Mouse (Mus musculus): ENCODE results near the gene Tmem158. TPM values are rescaled to one million over a fixed set of nuclear protein-coding genes. Genes with fewer than 3 reads are reported as not detected.

The Tmem158 gene
- polyA plus RNA-seq (2015; fragmentation: Nextera tagmentation; extraction: Ambion mirVana) = 3.6 and 3.9 TPM in 2 replicates

DNA sequence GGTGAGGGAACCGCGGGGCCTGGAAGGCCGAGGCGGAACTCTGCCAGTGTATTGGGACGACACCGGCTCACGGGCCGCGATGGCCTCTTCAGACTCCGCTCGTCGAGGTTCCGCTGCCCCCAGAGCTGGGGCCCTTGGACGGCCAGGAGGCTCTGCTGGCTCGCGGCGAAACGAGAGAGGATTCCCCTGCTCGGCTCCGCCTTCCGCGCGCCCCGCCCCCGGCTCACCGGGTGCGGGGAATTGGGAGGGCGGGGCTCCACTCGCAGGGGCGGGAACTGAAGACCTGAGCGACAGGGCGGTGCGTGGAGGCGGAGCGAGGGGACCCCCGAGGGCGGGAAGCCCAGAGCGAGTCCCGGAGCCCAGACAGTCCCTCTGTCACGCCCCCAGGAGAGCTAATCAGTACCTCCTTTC is at the start of gene Tmem158:
Tmem158 (minus strand) TSS at position 154 of the 411 bp plus-strand sequence.

DNA sequence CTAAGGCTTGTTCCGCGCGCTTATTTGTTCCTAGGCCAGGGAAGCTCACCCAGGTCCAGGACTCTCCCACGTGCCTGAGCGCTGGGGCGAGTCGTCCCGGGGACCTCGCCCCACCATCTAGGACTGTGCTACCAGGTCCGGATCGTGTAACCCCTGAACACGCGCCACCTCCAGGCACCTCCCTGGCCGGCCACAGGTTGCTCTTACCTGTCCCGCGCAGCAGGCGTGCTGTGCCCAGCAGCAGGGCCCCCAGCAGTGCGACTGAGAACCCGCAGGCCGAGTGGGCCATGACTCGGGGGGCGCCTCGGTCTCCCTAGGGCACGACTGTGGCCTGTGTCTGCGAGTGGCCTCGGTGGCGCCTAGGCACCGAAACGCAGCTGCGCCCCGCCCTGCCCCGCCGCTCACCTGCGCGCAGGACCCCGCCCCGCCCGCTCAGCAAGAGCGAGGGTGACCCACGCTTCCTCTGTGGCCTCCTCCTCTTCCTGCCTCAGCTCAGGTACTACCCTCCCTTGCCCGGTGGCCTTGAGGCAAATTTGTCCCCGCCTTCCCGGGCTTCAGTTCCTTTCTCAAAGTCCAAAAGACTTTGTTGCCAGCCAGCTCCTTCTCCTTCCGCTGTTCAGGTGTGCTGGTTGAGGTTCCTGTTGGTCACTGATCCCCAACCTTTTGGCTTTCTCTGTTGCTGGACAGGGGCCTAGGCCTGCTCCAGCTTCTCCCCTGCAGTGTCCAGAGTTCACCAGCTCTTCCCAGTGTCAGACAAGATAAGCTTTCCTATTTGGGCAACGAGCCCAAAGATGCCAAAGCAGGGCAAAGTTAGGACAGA is 44.7 kb downstream of the Tmem158 start, which contains the start of gene Cdcp1:
Cdcp1 (minus strand) TSS at position 418 of the 820 bp plus-strand sequence.

Other genes starting within 250 kb of the Tmem158 start
- 10.9 and 12.0 TPM in 2 replicates for gene Tmem42, start 239.4 kb downstream of the Tmem158 start, polyA plus RNA-seq (2015; fragmentation: Nextera tagmentation; extraction: Ambion mirVana)
- gene Tgm4, start 226.0 kb downstream of the Tmem158 start, polyA plus RNA-seq (2015; fragmentation: Nextera tagmentation; extraction: Ambion mirVana) = 0.13 and 0.32 TPM in 2 replicates
- 38.8 and 40.5 TPM in 2 replicates for gene Zdhhc3, start 147.6 kb downstream of the Tmem158 start, polyA plus RNA-seq (2015; fragmentation: Nextera tagmentation; extraction: Ambion mirVana)
- gene Exosc7, start 147.5 kb downstream of the Tmem158 start, polyA plus RNA-seq (2015; fragmentation: Nextera tagmentation; extraction: Ambion mirVana) = 81.6 and 89.4 TPM in 2 replicates
- gene Clec3b, start 109.8 kb downstream of the Tmem158 start, polyA plus RNA-seq (2015; fragmentation: Nextera tagmentation; extraction: Ambion mirVana) = 3.2 and 4.6 TPM in 2 replicates
- gene Cdcp1, start 44.7 kb downstream of the Tmem158 start, polyA plus RNA-seq (2015; fragmentation: Nextera tagmentation; extraction: Ambion mirVana) = 0.08 TPM in 1 of 2 replicates, not detected in the other
- 1,520 and 1,659 TPM in 2 replicates for gene Lars2, start 106.2 kb upstream of the Tmem158 start, polyA plus RNA-seq (2015; fragmentation: Nextera tagmentation; extraction: Ambion mirVana)
- gene Limd1, start 217.9 kb upstream of the Tmem158 start, polyA plus RNA-seq (2015; fragmentation: Nextera tagmentation; extraction: Ambion mirVana) = 25.5 and 26.7 TPM in 2 replicates

Measured in spleen, postnatal 0 days (tissue).